Mouse (Mus musculus) C2C12 (cell line): ENCODE measurements around the gene Trim44.

ENCODE experiments used
- CEBPB ChIP-seq: IDR thresholded peaks from one replicate; pipeline ENCODE4 v1.6.1; 2011; ENCODE audit warnings: low read depth, mild to moderate bottlenecking, control low read depth, moderate library complexity
- MAX ChIP-seq: IDR thresholded peaks from one replicate; pipeline ENCODE4 v1.6.1; 2011; ENCODE audit warnings: mild to moderate bottlenecking, control low read depth

DNA sequence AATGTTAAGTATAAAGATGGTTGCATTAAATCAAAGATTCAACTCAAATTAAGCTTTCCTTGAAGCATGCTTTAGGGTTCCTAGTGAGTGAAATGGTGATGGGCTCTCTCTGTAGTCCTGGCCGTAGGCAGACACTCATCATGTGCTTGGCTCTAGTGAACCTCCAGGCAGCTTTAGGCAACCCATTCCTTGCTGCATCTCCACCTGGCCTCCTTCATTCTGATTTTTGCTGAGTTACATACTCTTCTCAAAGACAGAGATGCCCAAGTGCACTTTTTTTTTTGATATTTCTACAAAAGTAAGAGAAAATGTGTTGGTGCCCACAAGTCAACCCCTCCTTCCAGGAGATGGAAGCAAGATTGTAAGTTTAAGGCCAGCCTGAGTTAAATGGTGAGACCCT lies 47.5 kb upstream of the Trim44 start:
- TF ChIP-seq CEBPB (no peak), MAX (no peak)
